Mouse (Mus musculus) ES-E14 (cell line): ENCODE results near the gene Lmo2.

Experiments used
- MAFK ChIP-seq: IDR thresholded peaks from 2 replicates; pipeline ENCODE4 v1.6.1; 2014; ENCODE audit warnings: mild to moderate bottlenecking, low read depth, low read length, inconsistent platforms; ENCODE audit not compliant: insufficient read depth
- ZC3H11A ChIP-seq: IDR thresholded peaks from 2 replicates; pipeline ENCODE4 v1.6.1; 2012; ENCODE audit warnings: low read depth, mild to moderate bottlenecking, inconsistent platforms, low read length, borderline replicate concordance

GRCm38 (mm10) chr2:103965391-103965790 is 7.6 kb downstream of the Lmo2 start:
- TF ChIP-seq MAFK = no peak
- TF ChIP-seq ZC3H11A = no peak
